Mouse (Mus musculus) myocyte (in vitro differentiated cells): Measurements from ENCODE around the gene Pid1. TPM values are rescaled to one million over a fixed set of nuclear protein-coding genes. Genes with fewer than 3 reads are reported as not detected.
"Not testable (repeated sequence)": the region's sequence is repeated elsewhere in the genome, so short reads cannot be mapped to it uniquely, and the experiment has no call there.

Experiments used
- H3K27me3 ChIP-seq: one replicate; pipeline ENCODE4 v1.6.1; 2011; ENCODE audit not compliant: control insufficient read depth, insufficient read depth, insufficient read length
- H3K36me3 ChIP-seq: one replicate; pipeline ENCODE4 v1.6.1; 2011; ENCODE audit not compliant: control insufficient read depth, insufficient read depth
- H3K4me2 ChIP-seq: one replicate; pipeline ENCODE4 v1.6.1; 2011; ENCODE audit warnings: low read depth, control low read depth
- H3K4me3 ChIP-seq: one replicate; pipeline ENCODE4 v1.5.1; 2011; ENCODE audit warnings: mild to moderate bottlenecking, control low read depth, moderate library complexity
- H3K79me2 ChIP-seq: one replicate; pipeline ENCODE4 v1.6.1; 2011; ENCODE audit not compliant: control insufficient read depth, insufficient read depth
- H3ac ChIP-seq: one replicate; pipeline ENCODE4 v1.6.1; 2011; ENCODE audit not compliant: control insufficient read depth, insufficient read length
- CEBPB ChIP-seq: IDR thresholded peaks from 2 replicates; pipeline ENCODE4 v1.6.1; 2011; ENCODE audit warnings: mild to moderate bottlenecking, moderate library complexity; ENCODE audit not compliant: poor library complexity, insufficient read depth, severe bottlenecking
- E2F4 ChIP-seq: IDR thresholded peaks from one replicate; pipeline ENCODE4 v1.6.1; 2011; ENCODE audit warnings: mild to moderate bottlenecking, control low read depth, moderate library complexity; ENCODE audit not compliant: insufficient read depth
- MAX ChIP-seq: IDR thresholded peaks from one replicate; pipeline ENCODE4 v1.6.1; 2011; ENCODE audit warnings: low read depth, mild to moderate bottlenecking, control low read depth
- MYOD1 ChIP-seq, 3 experiments: IDR thresholded peaks; one replicate each; pipeline ENCODE4 v1.6.1; 2011; ENCODE audit warnings: control low read depth in 2 of 3, low read depth in 2 of 3, mild to moderate bottlenecking in 2 of 3, moderate library complexity in 1 of 3; ENCODE audit not compliant: insufficient read length in 2 of 3, control insufficient read depth in 1 of 3
- MYOG ChIP-seq, 3 experiments: IDR thresholded peaks; one replicate each; pipeline ENCODE4 v1.6.1; 2011; ENCODE audit warnings: control low read depth in 2 of 3, low read depth in 2 of 3, mild to moderate bottlenecking in 2 of 3; ENCODE audit not compliant: insufficient read length in 2 of 3, control insufficient read depth in 1 of 3, insufficient read depth in 1 of 3
- POLR2A ChIP-seq: IDR thresholded peaks from one replicate; pipeline ENCODE4 v1.6.1; 2011; ENCODE audit warnings: low read depth, mild to moderate bottlenecking, control low read depth, moderate library complexity; ENCODE audit not compliant: insufficient read length
- POLR2AphosphoS2 ChIP-seq: IDR thresholded peaks from one replicate; pipeline ENCODE4 v1.6.1; 2011; ENCODE audit warnings: low read depth, control low read depth; ENCODE audit not compliant: insufficient read length
- REST ChIP-seq: IDR thresholded peaks from one replicate; pipeline ENCODE4 v1.6.1; 2011; ENCODE audit warnings: mild to moderate bottlenecking, control low read depth, moderate library complexity; ENCODE audit not compliant: insufficient read depth, insufficient read length
- SRF ChIP-seq: IDR thresholded peaks from one replicate; pipeline ENCODE4 v1.6.1; 2011; ENCODE audit warnings: low read depth; ENCODE audit not compliant: control insufficient read depth, insufficient read length
- TCF12 ChIP-seq: IDR thresholded peaks from one replicate; pipeline ENCODE4 v1.6.1; 2011; ENCODE audit warnings: mild to moderate bottlenecking, control low read depth; ENCODE audit not compliant: poor library complexity, insufficient read depth, severe bottlenecking
- TCF3 ChIP-seq: IDR thresholded peaks from one replicate; pipeline ENCODE4 v1.6.1; 2011; ENCODE audit warnings: low read depth, control low read depth; ENCODE audit not compliant: insufficient read length
- USF1 ChIP-seq: IDR thresholded peaks from one replicate; pipeline ENCODE4 v1.6.1; 2011; ENCODE audit warnings: low read depth, mild to moderate bottlenecking, control low read depth, moderate library complexity
- polyA plus RNA-seq: library from polyadenylated mRNA; unstranded; fragments of >200 nt; fragmentation: generic; extraction: Trizol; gene quantifications from one replicate; pipeline ENCODE4 v1.2.1, GENCODE M21; 2012; ENCODE audit warnings: missing spikeins

The Pid1 gene
- polyA plus RNA-seq, 1 experiment, result 0.24 TPM

GRCm38 (mm10) chr1:84217777-84218176, 146.2 kb downstream of the Pid1 start:
- H3K36me3 ChIP-seq, result no peaks in the 10 kb centered on the region
- H3K4me3 ChIP-seq, result no peak overlapping the region
- H3K79me2 ChIP-seq, result no peaks in the 10 kb centered on the region
- no peaks in the 10 kb centered on the region for H3K27me3 ChIP-seq
- H3K4me2 ChIP-seq, result no peak overlapping the region
- TF ChIP-seq POLR2A (no peak), MYOG (IDR thresholded peaks at IDR 0.05; ENCODE audit: control insufficient read depth in 1 of 3, insufficient read depth in 1 of 3, insufficient read length in 2 of 3, low read depth in 2 of 3) (no peak), TCF12 (no peak), SRF (no peak), MYOD1 (IDR thresholded peaks at IDR 0.05; ENCODE audit: control insufficient read depth in 1 of 3, insufficient read length in 2 of 3, low read depth in 2 of 3) (no peak), REST (no peak), POLR2AphosphoS2 (no peak), MAX (no peak), TCF3 (no peak), CEBPB (no peak), E2F4 (no peak), USF1 (no peak)
- H3ac ChIP-seq, result no peak overlapping the region

- Histone ChIP-seq H3K27me3 (no peaks in the 10 kb centered on the region), H3ac (no peak overlapping the region), H3K36me3 (no peaks in the 10 kb centered on the region), H3K4me3 (no peak overlapping the region), H3K4me2 (no peak overlapping the region), H3K79me2 (no peaks in the 10 kb centered on the region)
- TF ChIP-seq USF1 (no peak), TCF12 (no peak), MYOD1 (IDR thresholded peaks at IDR 0.05; ENCODE audit: control insufficient read depth in 1 of 3, insufficient read length in 2 of 3, low read depth in 2 of 3) (no peak), MYOG (IDR thresholded peaks at IDR 0.05; ENCODE audit: control insufficient read depth in 1 of 3, insufficient read depth in 1 of 3, insufficient read length in 2 of 3, low read depth in 2 of 3) (no peak), MAX (no peak), POLR2A (no peak), REST (no peak), E2F4 (no peak), SRF (no peak), TCF3 (no peak), POLR2AphosphoS2 (no peak), CEBPB (no peak)
These were observed 152.5 kb downstream of the Pid1 start for GRCm38 (mm10) chr1:84211507-84211906.

GRCm38 (mm10) chr1:84205746-84206145, 158.2 kb downstream of the Pid1 start:
- H3K4me3 ChIP-seq, H3K27me3 ChIP-seq, H3K79me2 ChIP-seq, H3ac ChIP-seq, H3K36me3 ChIP-seq, H3K4me2 ChIP-seq: not testable (repeated sequence)

- Histone ChIP-seq H3K36me3 (no peaks in the 10 kb centered on the region), H3K27me3 (no peaks in the 10 kb centered on the region), H3ac (no peak overlapping the region), H3K79me2 (no peaks in the 10 kb centered on the region), H3K4me2 (no peak overlapping the region), H3K4me3 (no peak overlapping the region)
- TF ChIP-seq USF1 (no peak), CEBPB (no peak), TCF3 (no peak), SRF (no peak), TCF12 (no peak), REST (no peak), MAX (no peak), MYOD1 (IDR thresholded peaks at IDR 0.05; ENCODE audit: control insufficient read depth in 1 of 3, insufficient read length in 2 of 3, low read depth in 2 of 3) (no peak), POLR2A (no peak), E2F4 (no peak), POLR2AphosphoS2 (no peak), MYOG (IDR thresholded peaks at IDR 0.05; ENCODE audit: control insufficient read depth in 1 of 3, insufficient read depth in 1 of 3, insufficient read length in 2 of 3, low read depth in 2 of 3) (no peak)
These were observed 160.5 kb downstream of the Pid1 start for GRCm38 (mm10) chr1:84203494-84203893.

- Histone ChIP-seq H3K27me3 (no peaks in the 10 kb centered on the region), H3K79me2 (no peaks in the 10 kb centered on the region), H3K4me2 (no peak overlapping the region), H3ac (no peak overlapping the region), H3K4me3 (no peak overlapping the region), H3K36me3 (no peaks in the 10 kb centered on the region)
- TF ChIP-seq MAX, result no peak
- no peak for TF ChIP-seq POLR2AphosphoS2
- no peak for TF ChIP-seq TCF3
These were observed 164.1 kb downstream of the Pid1 start for GRCm38 (mm10) chr1:84199890-84200289.

GRCm38 (mm10) chr1:84198887-84199286, 165.1 kb downstream of the Pid1 start:
- no peak overlapping the region for H3K4me2 ChIP-seq
- no peaks in the 10 kb centered on the region for H3K36me3 ChIP-seq
- no peak for TF ChIP-seq REST
- TF ChIP-seq TCF3, result no peak
- TF ChIP-seq SRF, result no peak
- TF ChIP-seq POLR2AphosphoS2, result no peak
- TF ChIP-seq USF1, result no peak
- TF ChIP-seq E2F4, result no peak
- TF ChIP-seq MYOG (IDR thresholded peaks at IDR 0.05; ENCODE audit: control insufficient read depth in 1 of 3, insufficient read depth in 1 of 3, insufficient read length in 2 of 3, low read depth in 2 of 3), result no peak
- no peak for TF ChIP-seq MAX
- TF ChIP-seq POLR2A, result no peak
- TF ChIP-seq MYOD1 (IDR thresholded peaks at IDR 0.05; ENCODE audit: control insufficient read depth in 1 of 3, insufficient read length in 2 of 3, low read depth in 2 of 3), result no peak
- TF ChIP-seq TCF12, result no peak
- TF ChIP-seq CEBPB, result no peak
- no peaks in the 10 kb centered on the region for H3K79me2 ChIP-seq
- no peak overlapping the region for H3ac ChIP-seq
- H3K4me3 ChIP-seq, result no peak overlapping the region
- H3K27me3 ChIP-seq, result no peaks in the 10 kb centered on the region
